Mouse (Mus musculus): ENCODE data around the gene Atp6v1g3. TPM values are rescaled to one million over a fixed set of nuclear protein-coding genes. Genes with fewer than 3 reads are reported as not detected.

Atp6v1g3 gene
- polyA plus RNA-seq, 1 experiment from 2014 or later, result not detected

DNA sequence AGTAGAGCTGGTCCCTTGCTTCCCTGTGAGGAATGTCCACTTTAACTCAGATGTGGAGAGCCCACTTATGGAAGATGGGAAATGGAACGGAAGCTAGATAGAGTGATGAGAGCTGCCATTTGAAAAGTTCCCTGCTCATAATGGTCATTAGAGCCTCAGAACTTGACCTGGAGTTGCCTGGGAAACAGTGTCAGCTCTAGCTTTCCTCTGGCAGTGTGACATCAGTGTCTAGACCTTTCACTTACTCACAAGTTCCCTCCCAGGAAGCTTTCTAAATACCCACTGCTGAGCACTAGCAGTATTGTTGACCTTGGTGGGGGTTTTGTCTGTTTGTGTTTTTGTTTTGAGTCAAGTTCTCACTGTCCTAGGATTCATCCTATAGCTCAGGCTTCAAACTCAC, 15.2 kb downstream of the Atp6v1g3 start:
- no peaks in the 10 kb centered on the region for H3K4me1 ChIP-seq (ENCODE audit: insufficient read depth)
- H3K4me3 ChIP-seq (ENCODE audit: low read depth, low read length), result no peak overlapping the region
- H3K4me2 ChIP-seq, result no peak overlapping the region
- 60% methylated on average over 1 of the region's 1 CpGs for WGBS
- no peak for ATAC-seq (ENCODE audit: insufficient read depth)
- no peak overlapping the region for H3K27ac ChIP-seq (ENCODE audit: low read depth)
- H3K36me3 ChIP-seq (ENCODE audit: insufficient read depth), result no peaks in the 10 kb centered on the region
- H3K27me3 ChIP-seq (ENCODE audit: insufficient read depth, low read length), result no peaks in the 10 kb centered on the region
- H3K9ac ChIP-seq, result no peak overlapping the region
- no peak for DNase-seq
- no peak for TF ChIP-seq CTCF (IDR thresholded peaks at IDR 0.05; ENCODE audit: low read depth)
- H3K9me3 ChIP-seq (ENCODE audit: low read depth, low read length), result no peaks in the 10 kb centered on the region

DNA sequence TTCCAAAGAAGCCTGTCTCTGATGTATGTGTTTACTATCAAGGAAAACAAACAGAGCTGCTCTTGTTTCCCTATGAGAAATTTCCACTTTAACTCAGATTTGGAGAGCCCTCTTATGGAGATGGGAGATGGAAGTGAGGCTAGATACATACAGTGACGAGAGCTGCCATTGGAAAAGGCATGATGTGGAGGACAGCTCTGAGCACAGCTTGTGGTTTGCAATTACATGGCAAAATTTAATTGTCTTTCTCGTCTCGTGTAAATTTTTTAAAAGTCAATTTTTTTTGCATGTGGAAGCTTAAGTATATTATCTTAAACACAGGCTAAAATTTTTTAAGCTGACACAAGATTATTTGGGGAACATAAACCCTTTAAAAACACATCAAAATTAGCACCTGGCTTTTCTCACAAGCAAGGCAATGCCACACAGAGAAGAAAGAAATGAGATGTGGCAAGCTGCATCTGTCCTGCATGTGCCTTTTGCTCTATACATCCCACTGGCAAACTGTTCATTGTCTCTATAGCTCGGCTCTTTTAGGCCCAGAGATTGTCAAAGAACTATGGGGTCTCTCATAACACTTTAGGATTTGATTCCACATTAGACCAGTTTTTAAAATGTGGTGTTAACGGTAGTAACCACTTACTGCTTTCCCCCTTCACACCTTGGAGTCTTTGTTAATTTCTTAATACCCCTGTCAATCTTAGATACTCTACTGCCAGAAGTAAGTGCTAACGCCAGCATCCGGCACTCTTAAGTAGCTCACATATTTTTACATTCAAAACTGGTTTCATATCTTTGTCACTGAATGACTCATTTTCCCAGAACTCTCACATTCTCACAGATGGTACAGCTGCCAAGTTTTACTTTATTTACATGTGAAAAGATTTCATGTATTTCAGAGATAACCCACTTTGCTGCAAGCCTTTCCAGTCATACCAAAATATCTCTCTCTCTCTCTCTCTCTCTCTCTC, 16.2 kb downstream of the Atp6v1g3 start:
- 46% methylated on average over 7 of the region's 7 CpGs for WGBS
- Histone ChIP-seq H3K9ac (no peak overlapping the region), H3K4me2 (no peak overlapping the region), H3K27ac (ENCODE audit: low read depth) (no peak overlapping the region), H3K9me3 (ENCODE audit: low read depth, low read length) (no peaks in the 10 kb centered on the region), H3K27me3 (ENCODE audit: insufficient read depth, low read length) (no peaks in the 10 kb centered on the region), H3K36me3 (ENCODE audit: insufficient read depth) (no peaks in the 10 kb centered on the region), H3K4me3 (ENCODE audit: low read depth, low read length) (no peak overlapping the region), H3K4me1 (ENCODE audit: insufficient read depth) (no peaks in the 10 kb centered on the region)
- ATAC-seq (ENCODE audit: insufficient read depth), result no peak; the same call in 1 of the 2 replicates
- peak; percentile 69 for DNase-seq
- TF ChIP-seq CTCF (IDR thresholded peaks at IDR 0.05; ENCODE audit: low read depth), result no peak

- Histone ChIP-seq H3K27ac (ENCODE audit: low read depth) (no peak overlapping the region), H3K4me3 (ENCODE audit: low read depth, low read length) (no peak overlapping the region), H3K9me3 (ENCODE audit: low read depth, low read length) (no peaks in the 10 kb centered on the region), H3K4me1 (ENCODE audit: insufficient read depth) (no peaks in the 10 kb centered on the region), H3K27me3 (ENCODE audit: insufficient read depth, low read length) (no peaks in the 10 kb centered on the region), H3K4me2 (no peak overlapping the region), H3K36me3 (ENCODE audit: insufficient read depth) (no peaks in the 10 kb centered on the region), H3K9ac (no peak overlapping the region)
- DNase-seq (no peak), ATAC-seq (ENCODE audit: insufficient read depth) (no peak)
- TF ChIP-seq CTCF (IDR thresholded peaks at IDR 0.05; ENCODE audit: low read depth), result no peak
- 66% methylated on average over 5 of the region's 5 CpGs for WGBS
Measured at GRCm38 (mm10) chr1:138291463-138291862, 17.9 kb downstream of the Atp6v1g3 start.

DNA sequence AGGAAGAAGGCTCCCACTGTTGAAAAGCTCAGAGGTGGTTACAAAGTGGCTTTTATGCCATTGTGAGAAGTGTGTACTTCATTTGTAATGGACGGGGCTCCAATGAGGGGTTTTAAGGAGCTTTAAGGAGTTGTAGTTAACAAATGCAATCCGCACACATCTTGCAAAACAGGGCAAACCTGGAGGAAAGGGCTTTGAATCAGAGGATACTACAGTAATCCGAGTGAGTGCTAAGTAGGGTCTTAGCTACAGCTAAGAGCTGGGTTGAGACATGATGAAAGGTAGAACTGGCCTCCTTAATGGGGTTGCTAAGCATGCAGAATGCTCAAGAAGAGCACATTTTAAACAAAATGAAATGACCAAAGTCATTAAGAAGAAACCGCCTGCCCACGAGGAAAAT, 20.9 kb downstream of the Atp6v1g3 start:
- H3K27me3 ChIP-seq (ENCODE audit: insufficient read depth, low read length), result no peaks in the 10 kb centered on the region
- no peaks in the 10 kb centered on the region for H3K4me1 ChIP-seq (ENCODE audit: insufficient read depth)
- DNase-seq, result no peak
- no peak overlapping the region for H3K4me2 ChIP-seq
- no peaks in the 10 kb centered on the region for H3K9me3 ChIP-seq (ENCODE audit: low read depth, low read length)
- no peak for TF ChIP-seq CTCF (IDR thresholded peaks at IDR 0.05; ENCODE audit: low read depth)
- no peak overlapping the region for H3K27ac ChIP-seq (ENCODE audit: low read depth)
- H3K4me3 ChIP-seq (ENCODE audit: low read depth, low read length), result no peak overlapping the region
- no peak for ATAC-seq (ENCODE audit: insufficient read depth)
- WGBS, result 73% methylated on average over 5 of the region's 5 CpGs
- no peak overlapping the region for H3K9ac ChIP-seq
- no peaks in the 10 kb centered on the region for H3K36me3 ChIP-seq (ENCODE audit: insufficient read depth)

DNA sequence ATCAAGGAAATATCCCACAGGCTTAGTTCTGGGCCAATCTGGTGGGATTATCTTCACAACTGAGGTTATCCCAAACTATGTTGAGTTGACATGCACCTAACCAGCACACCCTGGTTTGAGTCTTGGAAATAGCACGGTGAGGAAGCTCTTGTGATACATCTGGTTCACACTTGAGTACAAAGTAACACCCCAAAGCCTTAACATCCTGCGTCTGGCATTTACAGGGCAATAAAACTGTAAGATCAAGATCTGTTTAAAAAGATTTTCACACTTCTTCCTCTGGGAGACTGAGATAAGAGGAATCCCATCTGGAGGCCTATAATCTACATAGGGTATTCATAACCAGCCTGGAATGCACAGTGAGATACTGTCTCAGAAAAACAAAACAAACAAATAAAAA, 24.6 kb downstream of the Atp6v1g3 start:
- 54% methylated on average over 2 of the region's 2 CpGs for WGBS
- no peak for ATAC-seq (ENCODE audit: insufficient read depth)
- no peak for DNase-seq
- H3K9me3 ChIP-seq (ENCODE audit: low read depth, low read length), result no peaks in the 10 kb centered on the region
- H3K4me3 ChIP-seq (ENCODE audit: low read depth, low read length), result no peak overlapping the region
- TF ChIP-seq CTCF (IDR thresholded peaks at IDR 0.05; ENCODE audit: low read depth), result no peak
- H3K4me2 ChIP-seq, result no peak overlapping the region
- H3K27ac ChIP-seq (ENCODE audit: low read depth), result no peak overlapping the region
- no peaks in the 10 kb centered on the region for H3K27me3 ChIP-seq (ENCODE audit: insufficient read depth, low read length)
- no peaks in the 10 kb centered on the region for H3K4me1 ChIP-seq (ENCODE audit: insufficient read depth)
- H3K36me3 ChIP-seq (ENCODE audit: insufficient read depth), result no peaks in the 10 kb centered on the region
- no peak overlapping the region for H3K9ac ChIP-seq

DNA sequence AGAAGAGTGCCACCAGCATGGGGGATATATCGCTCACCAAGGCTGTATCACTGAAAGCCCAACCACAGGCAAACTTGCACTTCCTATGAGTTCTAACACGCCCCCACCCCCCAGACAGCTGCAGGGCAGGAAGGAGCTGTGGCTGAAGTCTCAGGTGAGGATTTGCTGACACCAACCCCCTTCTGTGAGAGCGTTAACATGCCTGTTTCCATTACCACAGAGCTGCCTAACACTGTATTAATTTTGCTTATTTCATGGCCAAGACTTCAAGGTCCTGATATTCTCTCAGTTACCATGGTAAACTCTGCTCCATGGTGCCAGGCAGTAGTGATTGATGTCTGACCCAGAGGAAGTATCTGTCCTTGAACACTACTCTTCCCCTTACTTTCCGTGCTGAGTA, 26.0 kb downstream of the Atp6v1g3 start:
- Histone ChIP-seq H3K4me3 (ENCODE audit: low read depth, low read length) (no peak overlapping the region), H3K9me3 (ENCODE audit: low read depth, low read length) (no peaks in the 10 kb centered on the region), H3K4me2 (no peak overlapping the region), H3K27me3 (ENCODE audit: insufficient read depth, low read length) (no peaks in the 10 kb centered on the region), H3K9ac (no peak overlapping the region), H3K4me1 (ENCODE audit: insufficient read depth) (no peaks in the 10 kb centered on the region), H3K36me3 (ENCODE audit: insufficient read depth) (no peaks in the 10 kb centered on the region), H3K27ac (ENCODE audit: low read depth) (no peak overlapping the region)
- WGBS, result 41% methylated on average over 4 of the region's 4 CpGs
- ATAC-seq (ENCODE audit: insufficient read depth), result no peak
- no peak for DNase-seq
- no peak for TF ChIP-seq CTCF (IDR thresholded peaks at IDR 0.05; ENCODE audit: low read depth)

DNA sequence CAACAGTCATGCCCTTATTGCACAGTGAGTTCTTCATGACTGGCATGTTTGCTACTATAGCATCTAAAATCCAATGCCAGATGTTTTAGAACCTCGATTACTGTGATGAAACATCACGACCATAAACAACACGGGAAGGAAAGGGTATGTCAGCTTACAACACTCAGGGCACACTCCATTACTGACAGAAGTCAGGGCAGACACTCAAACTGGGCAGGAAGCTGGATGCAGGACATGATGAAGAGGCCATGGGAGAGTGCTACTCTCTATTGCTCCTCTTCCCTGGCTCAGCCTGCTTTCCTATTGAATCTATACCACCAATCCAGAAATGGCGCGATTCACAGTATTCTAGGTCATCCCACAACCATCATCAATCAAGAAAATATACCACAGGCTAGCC, 28.4 kb downstream of the Atp6v1g3 start:
- Histone ChIP-seq H3K4me2 (no peak overlapping the region), H3K36me3 (ENCODE audit: insufficient read depth) (no peaks in the 10 kb centered on the region), H3K4me1 (ENCODE audit: insufficient read depth) (no peaks in the 10 kb centered on the region), H3K27me3 (ENCODE audit: insufficient read depth, low read length) (no peaks in the 10 kb centered on the region), H3K4me3 (ENCODE audit: low read depth, low read length) (no peak overlapping the region), H3K27ac (ENCODE audit: low read depth) (no peak overlapping the region), H3K9me3 (ENCODE audit: low read depth, low read length) (no peaks in the 10 kb centered on the region), H3K9ac (no peak overlapping the region)
- ATAC-seq (ENCODE audit: insufficient read depth) (peak; percentile 44; the same call in 1 of the 2 replicates), DNase-seq (peak; percentile 57)
- 62% methylated on average over 5 of the region's 5 CpGs for WGBS
- TF ChIP-seq CTCF (IDR thresholded peaks at IDR 0.05; ENCODE audit: low read depth), result no peak

Data from lung, embryonic 14.5 days (tissue).